In genomic region chr4:62502969-62503368, GRCm38 (mm10) we compare ENCODE assay signal across 12 mouse cellular contexts. TPM values are rescaled to one million over a fixed set of nuclear protein-coding genes. Genes with fewer than 3 reads are reported as not detected.
DNase-seq lines count a peak whose midpoint lies in the region; ATAC-seq and TF ChIP-seq lines count a peak whose summit lies in the region.
"Had no signal": no experiment of that assay in that cellular context is flagged by ENCODE, and none has a peak within 500 bp of the region (broad histone marks: within the 10 kb centered on the region; RNA-seq: fewer than 3 reads in every experiment).

No protein-coding gene starts in this region.

- H3K4me3 ChIP-seq in hindbrain, embryonic 10.5 days, result 0 out of 2 replicates have a peak overlapping the region, but pooled peaks have one; percentile 78
- H3K4me3 ChIP-seq in hindbrain, embryonic 11.5 days (ENCODE audit: low read depth, low read length), result no peak overlapping the region
- peak overlapping the region; percentile 89; the same call in 1 of the 2 replicates for H3K4me3 ChIP-seq in E14TG2a.4 (replicated peaks; ENCODE audit: low read length)
- H3K4me3 ChIP-seq in intestine, postnatal 0 days (ENCODE audit: low read depth, low read length), result no peak overlapping the region
- H3K4me3 ChIP-seq in liver, embryonic 15.5 days (replicated peaks), result no peak overlapping the region
- H3K4me3 ChIP-seq in forebrain, embryonic 13.5 days, result no peak overlapping the region

- H3K36me3 ChIP-seq in hindbrain, embryonic 10.5 days, result peaks cover 22% of the 10 kb centered on the region
- 0 out of 2 replicates have a peak, but pooled peaks cover 5% of the 10 kb centered on the region for H3K36me3 ChIP-seq in hindbrain, embryonic 11.5 days (ENCODE audit: control insufficient read depth, insufficient read depth, low read length)
- peaks cover 5% of the 10 kb centered on the region for H3K36me3 ChIP-seq in E14TG2a.4 (ENCODE audit: insufficient read depth, low read length)
- peaks cover 24% of the 10 kb centered on the region for H3K36me3 ChIP-seq in intestine, postnatal 0 days (ENCODE audit: control insufficient read depth, insufficient read depth)
- peaks cover 11% of the 10 kb centered on the region for H3K36me3 ChIP-seq in liver, embryonic 15.5 days (replicated peaks)
- H3K36me3 ChIP-seq in forebrain, embryonic 13.5 days (ENCODE audit: poor library complexity, severe bottlenecking), result peaks cover 25% of the 10 kb centered on the region

- no peak for DNase-seq in hindbrain, embryonic 10.5 days (ENCODE audit: low spot score)
- DNase-seq in hindbrain, embryonic 11.5 days (ENCODE audit: low spot score), result no peak
- DNase-seq in frontal cortex, postnatal 36 days (ENCODE audit: low spot score in 2 of 2), result no peak
- no peak for DNase-seq in gastrocnemius, postnatal 10 days
- DNase-seq: adrenal gland, adult 2 months; forebrain, postnatal 0 days had no signal

- H3K4me1 ChIP-seq in hindbrain, embryonic 10.5 days (replicated peaks), result peaks cover 8% of the 10 kb centered on the region
- H3K4me1 ChIP-seq in hindbrain, embryonic 11.5 days (replicated peaks; ENCODE audit: control insufficient read depth, insufficient read depth, low read length), result no peaks in the 10 kb centered on the region
- peaks cover 27% of the 10 kb centered on the region for H3K4me1 ChIP-seq in E14TG2a.4 (replicated peaks; ENCODE audit: low read depth, low read length)
- H3K4me1 ChIP-seq in intestine, postnatal 0 days (replicated peaks; ENCODE audit: control insufficient read depth, insufficient read depth, low read length), result peaks cover 9% of the 10 kb centered on the region; the same call in 1 of the 2 replicates
- peaks cover 55% of the 10 kb centered on the region for H3K4me1 ChIP-seq in liver, embryonic 15.5 days (replicated peaks)
- peaks cover 11% of the 10 kb centered on the region for H3K4me1 ChIP-seq in forebrain, embryonic 13.5 days

- H3K9me3 ChIP-seq in hindbrain, embryonic 10.5 days, result no peaks in the 10 kb centered on the region
- H3K9me3 ChIP-seq in hindbrain, embryonic 11.5 days (ENCODE audit: control insufficient read depth, low read length), result no peaks in the 10 kb centered on the region
- no peaks in the 10 kb centered on the region for H3K9me3 ChIP-seq in E14TG2a.4 (ENCODE audit: low read length)
- no peaks in the 10 kb centered on the region for H3K9me3 ChIP-seq in intestine, postnatal 0 days (ENCODE audit: control insufficient read depth)
- H3K9me3 ChIP-seq in liver, embryonic 15.5 days (replicated peaks), result no peaks in the 10 kb centered on the region
- H3K9me3 ChIP-seq in forebrain, embryonic 13.5 days (replicated peaks), result no peaks in the 10 kb centered on the region
- H3K9me3 ChIP-seq: midbrain, embryonic 13.5 days had no signal

- no peak overlapping the region for H3K4me2 ChIP-seq in hindbrain, embryonic 11.5 days (replicated peaks; ENCODE audit: low read depth, low read length)
- peak overlapping the region; percentile 67 for H3K4me2 ChIP-seq in intestine, postnatal 0 days (replicated peaks; ENCODE audit: low read depth)
- peak overlapping the region; percentile 92 for H3K4me2 ChIP-seq in liver, embryonic 15.5 days
- H3K4me2 ChIP-seq in forebrain, embryonic 13.5 days, result no peak overlapping the region

- no peak overlapping the region for H3K9ac ChIP-seq in hindbrain, embryonic 11.5 days (ENCODE audit: low read depth, low read length)
- H3K9ac ChIP-seq in intestine, postnatal 0 days (ENCODE audit: low read depth, low read length), result no peak overlapping the region
- H3K9ac ChIP-seq in liver, embryonic 15.5 days, result 0 out of 2 replicates have a peak overlapping the region, but pooled peaks have one; percentile 9
- no peak overlapping the region for H3K9ac ChIP-seq in forebrain, embryonic 13.5 days

- WGBS in hindbrain, embryonic 10.5 days, result 77% methylated on average over 7 of the region's 7 CpGs
- WGBS in hindbrain, embryonic 11.5 days, result 79% methylated on average over 7 of the region's 7 CpGs
- WGBS in intestine, postnatal 0 days, result 29% methylated on average over 7 of the region's 7 CpGs
- 56% methylated on average over 7 of the region's 7 CpGs for WGBS in liver, embryonic 15.5 days (ENCODE audit: insufficient replicate concordance)
- 76% methylated on average over 7 of the region's 7 CpGs for WGBS in forebrain, embryonic 13.5 days

- H3K27me3 ChIP-seq in hindbrain, embryonic 10.5 days (ENCODE audit: insufficient read depth, poor library complexity, severe bottlenecking), result no peaks in the 10 kb centered on the region
- H3K27me3 ChIP-seq in hindbrain, embryonic 11.5 days (ENCODE audit: control insufficient read depth, insufficient read depth, low read length), result no peaks in the 10 kb centered on the region
- H3K27me3 ChIP-seq in E14TG2a.4 (ENCODE audit: insufficient read depth, low read length), result peaks cover 16% of the 10 kb centered on the region
- H3K27me3 ChIP-seq in intestine, postnatal 0 days (replicated peaks; ENCODE audit: control insufficient read depth, insufficient read depth, low read length), result no peaks in the 10 kb centered on the region
- H3K27me3 ChIP-seq in liver, embryonic 15.5 days, result no peaks in the 10 kb centered on the region
- H3K27me3 ChIP-seq in forebrain, embryonic 13.5 days, result no peaks in the 10 kb centered on the region
- H3K27me3 ChIP-seq: midbrain, embryonic 13.5 days had no signal

- no peak overlapping the region for H3K27ac ChIP-seq in hindbrain, embryonic 10.5 days
- no peak overlapping the region for H3K27ac ChIP-seq in hindbrain, embryonic 11.5 days (ENCODE audit: low read depth, low read length)
- H3K27ac ChIP-seq in intestine, postnatal 0 days (ENCODE audit: low read depth, low read length), result peak overlapping the region; percentile 97
- peak overlapping the region; percentile 60 for H3K27ac ChIP-seq in liver, embryonic 15.5 days (replicated peaks)
- H3K27ac ChIP-seq in forebrain, embryonic 13.5 days, result no peak overlapping the region

- TF ChIP-seq CTCF in E14TG2a.4 (conservative IDR thresholded peaks at IDR 0.05; ENCODE audit: low read length), result no peak
- TF ChIP-seq CTCF in intestine, postnatal 0 days (IDR thresholded peaks at IDR 0.05; ENCODE audit: low read depth), result no peak

- no peak for ATAC-seq in hindbrain, embryonic 11.5 days (ENCODE audit: low FRiP score)
- peak; percentile 64 for ATAC-seq in intestine, postnatal 0 days
- ATAC-seq in liver, embryonic 15.5 days (ENCODE audit: insufficient read depth), result no peak
- no peak for ATAC-seq in forebrain, embryonic 13.5 days

RNA-seq across cellular contexts. Expression of gene Hdhd3, which starts 0.3 kb away (rescaled TPM):
- 9.8 and 14.1 TPM in 2 replicates for polyA plus RNA-seq in hindbrain, embryonic 10.5 days (2016; fragmentation: Nextera tagmentation; extraction: Ambion mirVana)
- 13.7 and 16.7 TPM in 2 replicates for polyA plus RNA-seq in hindbrain, embryonic 11.5 days (2014; fragmentation: Nextera tagmentation; extraction: Ambion mirVana)
- polyA plus RNA-seq in intestine, postnatal 0 days (2015; fragmentation: Nextera tagmentation; extraction: Ambion mirVana), result 125 and 145 TPM in 2 replicates
- 7.8 and 9.6 TPM in 2 replicates for polyA plus RNA-seq in liver, embryonic 15.5 days (2015; fragmentation: Nextera tagmentation; extraction: Ambion mirVana)
- 10.5 and 11.2 TPM in 2 replicates for polyA plus RNA-seq in forebrain, embryonic 13.5 days (2015; fragmentation: Nextera tagmentation; extraction: Ambion mirVana)
- 1 to 10 TPM; 3.9 to 6.2 TPM for total RNA-seq in gastrocnemius, postnatal 10 days (2021)

RNA-seq across cellular contexts. Expression of gene Alad, which starts 16.7 kb away (rescaled TPM):
- polyA plus RNA-seq in hindbrain, embryonic 10.5 days (2016; fragmentation: Nextera tagmentation; extraction: Ambion mirVana), result 114 and 123 TPM in 2 replicates
- 77.5 and 80.1 TPM in 2 replicates for polyA plus RNA-seq in hindbrain, embryonic 11.5 days (2014; fragmentation: Nextera tagmentation; extraction: Ambion mirVana)
- 156 and 168 TPM in 2 replicates for polyA plus RNA-seq in intestine, postnatal 0 days (2015; fragmentation: Nextera tagmentation; extraction: Ambion mirVana)
- polyA plus RNA-seq in liver, embryonic 15.5 days (2015; fragmentation: Nextera tagmentation; extraction: Ambion mirVana), result 582 and 589 TPM in 2 replicates
- 65.4 and 69.8 TPM in 2 replicates for polyA plus RNA-seq in forebrain, embryonic 13.5 days (2015; fragmentation: Nextera tagmentation; extraction: Ambion mirVana)
- total RNA-seq in gastrocnemius, postnatal 10 days (2021), result 10 to 100 TPM; 26.9 to 30.0 TPM

RNA-seq across cellular contexts. Expression of gene Pole3, which starts 21.9 kb away (rescaled TPM):
- 124 and 125 TPM in 2 replicates for polyA plus RNA-seq in hindbrain, embryonic 10.5 days (2016; fragmentation: Nextera tagmentation; extraction: Ambion mirVana)
- 116 and 117 TPM in 2 replicates for polyA plus RNA-seq in hindbrain, embryonic 11.5 days (2014; fragmentation: Nextera tagmentation; extraction: Ambion mirVana)
- 38.0 TPM in 2 replicates for polyA plus RNA-seq in intestine, postnatal 0 days (2015; fragmentation: Nextera tagmentation; extraction: Ambion mirVana)
- 51.3 and 52.9 TPM in 2 replicates for polyA plus RNA-seq in liver, embryonic 15.5 days (2015; fragmentation: Nextera tagmentation; extraction: Ambion mirVana)
- polyA plus RNA-seq in forebrain, embryonic 13.5 days (2015; fragmentation: Nextera tagmentation; extraction: Ambion mirVana), result 112 and 113 TPM in 2 replicates
- total RNA-seq in gastrocnemius, postnatal 10 days (2021), result 10 to 100 TPM; 20.9 to 21.8 TPM

RNA-seq across cellular contexts. Expression of gene 4933430I17Rik, which starts 22.2 kb away (rescaled TPM):
- 1.2 and 1.5 TPM in 2 replicates for polyA plus RNA-seq in hindbrain, embryonic 10.5 days (2016; fragmentation: Nextera tagmentation; extraction: Ambion mirVana)
- 0.91 and 1.8 TPM in 2 replicates for polyA plus RNA-seq in hindbrain, embryonic 11.5 days (2014; fragmentation: Nextera tagmentation; extraction: Ambion mirVana)
- 0.27 TPM in 1 of 2 replicates, not detected in the other for polyA plus RNA-seq in intestine, postnatal 0 days (2015; fragmentation: Nextera tagmentation; extraction: Ambion mirVana)
- polyA plus RNA-seq in liver, embryonic 15.5 days (2015; fragmentation: Nextera tagmentation; extraction: Ambion mirVana), result 0.06 and 0.15 TPM in 2 replicates
- polyA plus RNA-seq in forebrain, embryonic 13.5 days (2015; fragmentation: Nextera tagmentation; extraction: Ambion mirVana), result 0.80 and 1.1 TPM in 2 replicates
- under 1 TPM; 0.18 to 0.26 TPM for total RNA-seq in gastrocnemius, postnatal 10 days (2021)

RNA-seq across cellular contexts. Expression of gene Bspry, which starts 23.1 kb away (rescaled TPM):
- 0.78 and 1.9 TPM in 2 replicates for polyA plus RNA-seq in hindbrain, embryonic 10.5 days (2016; fragmentation: Nextera tagmentation; extraction: Ambion mirVana)
- 0.94 and 1.0 TPM in 2 replicates for polyA plus RNA-seq in hindbrain, embryonic 11.5 days (2014; fragmentation: Nextera tagmentation; extraction: Ambion mirVana)
- 14.7 and 20.5 TPM in 2 replicates for polyA plus RNA-seq in intestine, postnatal 0 days (2015; fragmentation: Nextera tagmentation; extraction: Ambion mirVana)
- 0.22 and 0.32 TPM in 2 replicates for polyA plus RNA-seq in liver, embryonic 15.5 days (2015; fragmentation: Nextera tagmentation; extraction: Ambion mirVana)
- 0.49 and 0.56 TPM in 2 replicates for polyA plus RNA-seq in forebrain, embryonic 13.5 days (2015; fragmentation: Nextera tagmentation; extraction: Ambion mirVana)
- total RNA-seq in gastrocnemius, postnatal 10 days (2021), result under 1 TPM; 0.66 to 0.70 TPM
- total RNA-seq: heart, postnatal 25 days had no signal

Comparison
In these comparisons a context has a peak if more than half of its experiments do, and no peak if none do; other contexts are left out.
1. H3K4me3 ChIP-seq: peak in hindbrain, embryonic 10.5 days (single experiment) and E14TG2a.4 (single experiment); none in hindbrain, embryonic 11.5 days (single experiment), intestine, postnatal 0 days (single experiment), liver, embryonic 15.5 days (single experiment) and forebrain, embryonic 13.5 days (single experiment).
2. H3K27ac ChIP-seq: peak in intestine, postnatal 0 days (single experiment) and liver, embryonic 15.5 days (single experiment); none in hindbrain, embryonic 10.5 days (single experiment), hindbrain, embryonic 11.5 days (single experiment) and forebrain, embryonic 13.5 days (single experiment).
3. H3K4me2 ChIP-seq: peak in intestine, postnatal 0 days (single experiment) and liver, embryonic 15.5 days (single experiment); none in hindbrain, embryonic 11.5 days (single experiment) and forebrain, embryonic 13.5 days (single experiment).